Mouse (Mus musculus) layer of hippocampus, postnatal 10 days (tissue): ENCODE results near the gene Pgbd1. TPM values are rescaled to one million over a fixed set of nuclear protein-coding genes. Genes with fewer than 3 reads are reported as not detected.
A peak's percentile ranks its signal among the peaks of the same experiment; 100 is the strongest.
"Not testable (repeated sequence)": the region's sequence is repeated elsewhere in the genome, so short reads cannot be mapped to it uniquely, and the experiment has no call there.

Experiments used
- DNase-seq, 2 experiments: peaks; one replicate each; pipeline ENCODE4 v3.0.0; 2021; ENCODE audit warnings: low spot score in 2 of 2
- long read RNA-seq: library from polyadenylated mRNA; stranded (forward); transcript quantifications from one replicate; pipeline ENCODE4 v2.0.0, GENCODE M21; 2023
- total RNA-seq, 2 experiments: library from RNA; stranded (reverse); gene quantifications; 2 replicates each; pipeline ENCODE4 v1.2.3; 2021

The Pgbd1 gene
- total RNA-seq = 1 to 10 TPM; 1.4 to 1.7 TPM
- long read RNA-seq = 0 reads

DNA sequence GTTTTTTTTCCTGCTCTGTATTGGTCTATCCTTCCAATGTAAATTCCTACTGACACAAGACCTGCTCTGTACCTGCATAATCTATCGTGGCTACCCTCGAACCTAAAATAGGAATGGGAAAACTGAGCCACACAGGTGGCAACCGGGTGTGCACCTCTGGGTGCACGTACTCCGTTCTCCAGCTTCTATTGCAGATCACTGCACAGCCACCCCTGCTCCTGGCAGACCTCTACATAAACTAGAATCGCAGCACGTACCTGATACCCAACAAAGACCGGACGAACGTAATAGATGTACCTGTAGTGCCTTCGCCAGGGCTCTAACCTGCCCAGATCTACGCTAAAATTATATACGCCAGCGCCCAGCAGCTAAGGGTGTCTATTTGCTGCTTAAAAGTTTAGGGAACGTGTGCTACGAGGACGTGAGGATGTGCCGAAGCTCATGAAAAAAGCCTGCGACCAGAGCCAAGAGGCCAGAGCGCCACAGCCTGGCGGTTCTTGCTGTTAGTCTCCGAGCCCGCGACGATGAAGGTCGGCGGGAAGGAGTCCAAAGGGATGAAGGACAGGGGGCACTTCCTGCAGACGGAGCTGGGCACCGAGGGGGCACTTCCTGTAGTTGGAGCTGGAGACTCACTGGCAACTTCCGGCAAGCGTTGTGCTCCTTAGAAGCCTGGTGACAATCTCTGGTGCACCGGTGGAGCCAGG lies at the start of gene Pgbd1:
Gene Pgbd1 (minus strand): TSS at position 556 of the 704 bp plus-strand sequence.
- DNase-seq = peak; percentile 68 to 78

DNA sequence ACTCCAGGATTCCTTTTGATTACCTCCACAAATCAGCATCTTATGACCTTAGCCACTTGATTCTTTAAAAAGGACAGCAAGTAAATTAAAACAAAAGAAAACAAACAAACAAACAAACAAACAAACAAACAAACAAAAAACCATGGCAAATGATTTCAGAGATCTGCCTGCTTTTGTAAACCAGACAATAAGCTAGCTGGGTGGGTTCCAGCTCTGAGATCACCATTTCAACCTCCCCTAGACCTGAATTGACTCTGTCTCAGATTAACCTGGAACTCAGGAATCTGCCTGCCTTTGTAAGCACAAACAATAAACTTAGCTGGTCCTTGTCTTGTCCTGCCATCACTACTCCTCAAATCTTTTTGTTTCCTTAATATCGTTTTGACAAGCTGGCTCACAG lies 46.0 kb upstream of the Pgbd1 start:
- DNase-seq = no peak

DNA sequence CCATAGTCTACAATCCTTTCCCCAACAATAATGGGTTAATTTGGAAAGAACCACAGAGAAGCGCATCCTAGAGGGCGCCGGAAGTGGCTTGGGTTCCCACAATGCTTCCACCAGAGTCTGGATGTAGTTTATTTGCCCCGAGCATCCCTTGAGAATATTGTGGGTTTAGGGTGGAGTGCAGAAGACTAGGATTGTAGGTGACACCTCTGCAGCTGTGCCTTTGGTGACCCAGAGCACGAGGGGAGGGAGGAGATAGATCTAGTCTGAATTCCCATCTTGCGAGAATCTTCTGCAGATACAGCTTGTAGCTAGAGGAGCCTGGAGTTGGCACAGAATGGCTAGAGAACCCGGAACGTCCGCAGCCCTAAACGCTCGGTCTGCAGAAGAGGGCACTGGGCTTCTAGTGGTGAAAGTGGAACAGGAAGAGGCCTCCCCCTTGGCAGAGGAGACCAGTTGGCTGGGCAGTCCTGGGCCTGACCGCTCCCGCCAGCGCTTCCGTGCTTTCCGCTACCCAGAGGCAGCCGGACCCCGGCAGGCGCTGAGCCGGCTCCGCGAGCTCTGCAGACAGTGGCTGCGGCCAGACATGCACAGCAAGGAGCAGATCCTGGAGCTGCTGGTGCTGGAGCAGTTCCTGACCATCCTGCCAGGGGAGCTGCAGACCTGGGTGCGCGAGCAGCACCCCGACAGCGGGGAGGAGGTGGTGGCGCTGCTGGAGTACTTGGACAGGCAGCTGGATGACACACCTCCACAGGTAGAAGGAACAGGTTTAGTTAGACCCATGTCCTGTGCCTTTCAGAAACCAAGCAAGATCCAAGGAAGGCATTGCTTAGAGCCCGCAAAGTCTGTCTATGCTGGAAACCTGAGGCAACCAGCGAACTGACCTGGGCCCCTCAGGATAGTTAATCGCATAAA lies 38.2 kb upstream of the Pgbd1 start, which contains the start of the genes Zkscan4 and Gm10065:
Gene Zkscan4 (plus strand): TSS at position 149 of the 912 bp plus-strand sequence.
Gene Gm10065 (minus strand): TSS at position 683 of the 912 bp plus-strand sequence.
- peak; percentile 72 to 81 for DNase-seq

DNA sequence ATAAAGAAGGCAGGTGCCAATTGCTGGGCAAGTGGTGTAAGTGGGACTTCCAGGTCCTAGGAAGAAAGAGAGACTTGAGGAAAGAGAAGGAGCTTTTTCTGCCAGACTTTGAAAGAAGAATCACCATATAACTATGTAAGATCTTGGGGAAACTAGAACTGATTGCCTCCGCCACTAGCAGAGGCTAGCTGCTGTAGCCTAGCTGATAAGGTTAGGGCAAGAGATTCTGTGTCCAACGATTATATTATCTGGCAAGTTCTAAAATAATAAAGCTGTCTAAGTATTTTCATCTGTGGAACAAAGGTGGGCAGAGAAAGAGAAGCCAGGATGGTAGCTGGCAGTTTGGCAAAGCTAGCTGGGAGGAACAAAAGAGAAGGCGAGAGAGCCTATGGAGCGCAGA lies 31.6 kb upstream of the Pgbd1 start:
- no peak for DNase-seq

DNA sequence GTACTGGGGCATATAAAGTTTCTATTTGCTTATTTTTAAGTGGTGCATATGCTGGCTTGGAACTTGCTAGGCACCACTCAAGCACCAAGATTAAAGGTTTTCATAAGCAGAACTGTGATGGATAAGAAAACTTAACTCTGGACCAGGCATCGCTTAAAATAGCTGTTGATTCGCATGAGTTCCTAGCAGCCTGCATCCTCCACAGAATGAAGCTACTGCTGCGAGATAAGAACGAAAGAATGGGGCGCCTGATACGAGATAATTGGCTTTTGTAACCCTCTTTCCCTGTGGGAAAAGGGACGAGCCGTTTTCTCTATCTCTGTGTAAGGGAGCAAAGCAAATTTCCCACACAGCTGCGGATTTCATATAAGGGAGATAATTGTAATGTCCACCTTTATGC lies 28.2 kb upstream of the Pgbd1 start:
- no peak for DNase-seq

DNA sequence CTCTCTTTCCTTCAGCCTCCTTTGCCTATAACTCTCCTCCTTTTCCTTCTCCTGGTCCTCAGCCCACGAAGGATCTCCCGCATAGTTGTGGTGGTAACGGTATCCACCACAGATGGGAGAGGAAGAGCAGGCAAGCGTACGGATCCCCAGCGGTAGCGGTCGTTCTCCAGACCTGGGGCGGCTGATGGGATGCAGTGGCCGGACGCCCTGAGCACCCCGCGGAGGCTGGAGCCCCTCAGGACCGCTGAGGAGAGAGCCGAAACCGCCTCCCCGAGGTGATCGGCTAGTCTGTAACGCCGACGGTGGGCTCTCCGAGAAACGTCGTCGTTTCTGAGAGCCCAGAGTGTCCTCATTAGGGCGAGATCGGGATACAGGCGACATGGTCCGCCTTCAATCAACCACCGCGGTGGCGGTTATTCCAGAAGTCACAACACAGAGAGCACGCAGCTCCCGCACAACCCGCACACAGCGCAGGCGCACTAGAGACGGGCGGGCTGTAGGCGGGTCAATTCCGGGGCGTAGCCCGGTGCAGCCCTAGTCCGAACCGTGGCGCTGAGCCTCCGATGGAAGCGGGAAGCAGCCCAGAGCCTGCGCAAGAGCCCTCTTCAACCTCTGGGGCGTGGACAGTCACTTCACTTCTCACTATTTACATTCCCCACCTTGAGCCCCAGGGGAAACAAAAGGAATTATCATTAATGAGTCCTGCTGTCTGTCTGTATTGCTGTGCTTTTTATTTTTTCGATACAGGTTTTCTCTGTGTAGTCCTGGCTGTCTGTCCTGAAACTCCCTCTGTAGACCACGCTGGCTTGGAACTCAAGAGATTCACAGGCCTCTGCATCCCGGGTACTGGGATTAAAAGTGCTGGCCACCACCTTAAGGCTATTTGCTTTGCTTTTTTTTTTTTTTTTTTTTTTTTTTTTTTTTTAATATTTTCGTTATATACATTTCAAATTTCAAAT lies 27.5 kb upstream of the Pgbd1 start, which contains the start of gene Nkapl:
Gene Nkapl (minus strand): TSS at position 449 of the 959 bp plus-strand sequence.
- peak; percentile 60 to 75 for DNase-seq

DNA sequence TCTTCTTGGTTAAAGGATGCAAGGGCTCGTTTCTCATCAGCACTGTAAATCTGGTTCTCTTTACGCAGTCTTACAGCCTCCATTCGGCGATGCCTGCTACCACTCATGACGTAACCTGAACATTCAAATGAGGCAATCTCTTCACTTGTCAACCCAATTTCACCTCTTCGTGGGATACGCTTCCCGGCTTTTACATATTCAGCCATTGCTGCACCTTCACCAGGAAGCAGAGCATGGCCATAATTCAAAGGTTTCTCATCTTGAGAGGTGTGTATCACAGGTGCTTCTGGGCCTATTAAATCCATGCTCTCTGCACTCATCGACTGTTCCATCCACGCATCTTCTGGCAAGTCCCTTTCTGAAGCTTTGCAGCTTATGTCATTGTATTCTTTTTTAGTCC lies 26.5 kb upstream of the Pgbd1 start:
- no peak for DNase-seq

DNA sequence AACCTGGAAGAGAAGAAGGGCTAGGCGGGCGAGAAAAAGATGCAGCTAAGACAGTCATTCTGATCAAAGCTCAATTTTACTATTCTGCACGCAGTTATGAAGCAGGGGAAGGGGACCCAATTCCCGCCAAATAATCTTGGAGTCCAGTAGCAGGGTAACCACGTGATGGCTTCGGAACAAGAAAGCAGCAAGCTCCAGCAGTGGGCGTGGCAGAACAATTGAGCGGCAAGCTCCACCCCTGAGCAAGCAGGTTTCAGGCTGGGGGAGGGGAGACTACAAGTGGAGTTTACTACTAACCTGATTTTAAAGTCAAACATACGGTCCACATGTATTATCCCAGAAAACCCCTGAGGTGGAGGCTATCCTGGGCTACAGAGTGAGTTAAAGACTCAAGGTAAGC lies 21.7 kb upstream of the Pgbd1 start:
- DNase-seq = not testable (repeated sequence)

DNA sequence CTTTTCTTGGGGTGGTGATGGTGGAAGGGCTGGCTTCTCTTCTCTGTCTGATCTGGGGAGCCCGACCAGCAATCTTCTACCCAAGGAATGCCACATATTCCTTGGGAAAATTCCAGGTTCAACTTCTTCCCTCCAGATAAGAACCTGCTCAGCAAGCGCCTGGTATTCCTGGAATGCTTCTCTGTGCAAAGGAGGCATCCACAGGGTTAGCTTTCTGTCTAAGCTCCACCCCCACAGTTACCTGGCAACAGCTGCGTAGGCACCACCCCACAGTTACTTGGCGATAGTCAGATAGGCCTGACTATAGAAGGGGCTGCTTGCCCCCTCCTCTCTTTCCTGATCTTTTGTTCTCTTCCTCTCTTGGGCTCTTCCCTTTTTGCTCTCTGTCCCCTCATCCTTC lies 15.5 kb upstream of the Pgbd1 start:
- no peak for DNase-seq

DNA sequence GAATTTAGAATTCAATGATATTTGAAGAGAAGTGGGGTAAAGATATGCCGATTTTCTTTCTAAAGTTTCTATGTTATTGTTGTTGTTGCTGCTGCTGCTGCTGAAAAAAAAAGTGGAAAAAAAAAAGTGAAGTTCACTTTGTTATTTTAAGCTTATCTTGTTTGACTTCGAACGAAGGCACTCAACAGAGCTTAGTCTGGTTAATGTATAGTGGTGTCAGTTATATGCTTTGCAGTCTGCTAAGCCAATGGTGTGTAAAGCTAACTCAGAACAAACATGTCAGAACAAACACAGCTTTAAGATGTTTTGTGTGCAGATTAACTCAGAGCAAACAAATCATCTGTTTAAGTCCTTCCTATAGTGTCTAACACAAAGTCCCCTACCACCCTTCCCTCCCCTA lies 13.3 kb upstream of the Pgbd1 start:
- no peak for DNase-seq

DNA sequence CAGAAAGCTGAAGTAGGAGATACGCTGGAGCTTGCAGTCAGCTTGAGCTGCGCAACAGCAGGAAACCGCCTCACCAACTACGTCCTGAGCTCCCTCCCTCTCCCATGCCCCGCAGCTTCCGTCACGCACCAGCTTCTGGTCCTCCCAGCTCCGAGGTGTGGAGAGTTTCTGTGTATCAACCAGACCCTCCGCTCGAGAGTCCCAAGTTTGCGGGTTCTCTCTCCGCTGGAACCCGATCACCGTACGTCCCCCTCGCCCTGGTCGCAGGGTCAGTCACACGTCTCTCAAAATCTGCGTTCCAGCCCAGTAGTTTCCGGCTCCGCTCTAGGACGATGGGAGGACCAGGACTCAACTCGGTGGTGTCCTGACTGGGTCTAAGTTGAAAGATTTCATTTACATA lies 12.6 kb upstream of the Pgbd1 start, which contains the start of gene Zscan26:
Gene Zscan26 (minus strand): TSS at position 282 of the 400 bp plus-strand sequence.
- DNase-seq = peak; percentile 73 to 82

DNA sequence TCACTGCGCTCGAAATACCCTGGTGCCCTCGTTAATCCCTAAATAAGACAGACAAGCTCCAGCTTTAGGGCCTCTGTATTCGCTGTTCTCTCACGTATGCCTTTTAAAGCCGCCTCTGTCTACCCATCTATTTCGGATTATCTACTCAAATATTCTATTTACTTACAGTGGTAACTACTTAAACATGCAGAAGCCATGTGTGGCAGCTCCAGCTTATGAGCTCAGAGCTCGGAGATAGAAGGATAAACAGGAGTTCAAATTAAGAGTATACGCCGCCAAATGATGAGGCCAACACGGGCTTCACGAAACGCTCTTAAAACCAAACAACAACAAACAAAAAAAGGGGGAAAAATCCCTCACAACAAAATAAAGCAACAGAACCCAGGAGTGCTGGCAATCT lies 12.2 kb upstream of the Pgbd1 start:
- DNase-seq = no peak

DNA sequence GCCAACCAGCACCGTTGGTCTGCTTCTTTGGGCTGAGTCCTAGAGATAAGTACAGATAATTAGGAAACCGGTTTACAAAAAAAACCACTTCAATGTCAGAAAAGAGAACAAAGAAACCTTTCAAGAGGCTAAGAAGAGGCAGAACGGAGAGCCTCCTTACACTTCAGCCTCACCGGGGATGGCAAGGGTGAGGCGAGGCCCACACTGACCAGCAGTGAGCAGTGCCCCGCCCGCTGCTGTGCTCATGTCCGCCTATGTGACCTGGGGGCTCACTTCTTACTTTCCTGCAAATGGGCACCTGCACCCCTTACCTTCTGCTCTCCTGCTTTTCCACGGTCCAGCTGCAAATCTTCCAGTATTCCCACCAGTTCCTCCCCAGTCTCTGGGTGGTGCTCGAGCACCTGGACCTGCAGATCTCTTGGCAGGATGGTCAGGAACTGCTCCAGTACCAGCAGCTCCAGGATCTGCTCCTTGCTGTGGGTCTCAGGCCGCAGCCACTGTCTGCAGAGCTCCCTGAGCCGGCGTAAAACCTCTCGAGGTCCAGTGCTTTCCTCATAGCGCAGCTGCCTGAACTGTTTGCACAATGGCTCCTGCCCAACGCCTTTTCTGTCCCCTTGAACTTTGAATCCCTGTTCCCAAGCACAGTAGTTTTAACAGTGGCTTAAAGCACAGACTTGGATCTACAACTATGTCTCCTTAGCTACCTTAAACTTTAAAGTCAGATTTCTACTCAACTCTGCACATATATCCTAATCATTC lies 7.2 kb upstream of the Pgbd1 start:
- no peak for DNase-seq

DNA sequence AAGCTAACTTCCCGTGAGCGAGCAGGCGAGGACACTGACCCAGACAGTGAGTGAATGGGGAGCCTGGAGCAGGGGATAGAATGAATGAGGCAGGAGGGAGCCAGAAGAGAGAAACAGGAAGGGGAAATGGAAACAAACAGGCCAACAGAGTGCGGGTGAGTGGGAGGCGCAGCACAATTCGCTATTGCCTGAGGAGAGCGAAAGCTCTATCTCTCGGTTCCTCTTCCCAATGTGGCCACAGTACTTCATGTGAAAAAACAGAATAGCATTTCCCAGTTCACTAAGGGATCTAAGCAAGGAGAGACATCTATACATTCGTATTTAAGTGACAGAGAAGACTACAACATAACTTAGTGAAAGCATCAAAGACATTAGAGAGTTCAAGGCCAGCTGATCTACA lies 5.9 kb upstream of the Pgbd1 start:
- DNase-seq = no peak

DNA sequence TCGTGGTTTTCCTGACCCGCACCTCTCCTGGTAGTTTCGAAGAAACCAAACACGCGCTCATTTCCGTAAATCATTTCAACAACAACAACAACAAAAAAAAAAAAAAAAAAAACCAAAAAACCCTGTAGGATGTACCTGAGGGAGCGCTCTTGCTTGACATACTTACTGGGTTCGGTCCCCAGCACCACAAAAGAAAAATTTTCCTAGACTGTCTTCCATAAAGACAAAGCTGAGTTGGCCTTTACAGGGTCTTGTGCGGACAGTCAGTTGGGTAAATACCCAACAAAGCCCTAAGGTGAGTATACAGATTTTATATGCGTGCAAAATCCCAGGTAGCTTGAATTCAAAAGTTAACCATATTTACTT lies 332 bp upstream of the Pgbd1 start:
- DNase-seq = no peak

DNA sequence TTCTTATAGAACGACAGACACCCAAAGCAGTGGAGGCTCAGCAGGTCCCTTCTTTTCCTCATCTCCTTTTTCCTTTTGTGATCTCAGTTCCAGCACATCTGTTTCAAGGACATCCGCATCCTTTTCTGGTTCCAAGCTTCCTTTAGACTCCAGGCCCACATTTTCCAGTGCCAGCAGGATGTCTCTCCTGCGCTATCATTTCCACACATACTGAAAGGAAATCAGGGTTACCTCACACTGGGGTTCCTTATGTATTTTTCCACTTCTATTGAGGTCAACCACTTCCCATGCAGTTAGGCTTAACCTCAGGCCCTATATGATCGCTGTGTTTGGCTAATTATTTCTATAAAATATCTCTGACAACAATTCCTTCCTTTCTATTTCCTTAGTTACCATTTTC lies 5.4 kb downstream of the Pgbd1 start:
- no peak for DNase-seq

DNA sequence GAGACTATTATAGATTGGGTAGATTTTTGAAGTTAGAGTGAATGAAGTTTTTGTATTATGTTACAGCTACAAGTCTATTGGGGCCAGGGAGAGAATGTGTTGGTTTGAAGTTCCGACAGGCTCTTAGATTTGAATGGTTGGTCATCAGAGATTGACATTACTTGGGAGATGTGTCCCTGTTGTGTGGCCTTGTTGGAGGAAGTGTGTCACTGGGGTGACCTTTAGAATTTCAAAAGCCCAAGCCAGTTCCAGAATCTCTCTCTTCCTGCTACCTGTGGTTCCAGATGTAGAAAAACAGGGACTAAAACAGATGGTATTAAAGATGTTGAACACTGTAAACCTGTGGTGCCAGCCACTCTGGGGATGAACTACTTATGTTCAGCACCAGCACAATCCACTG lies 13.2 kb downstream of the Pgbd1 start:
- DNase-seq = no peak

DNA sequence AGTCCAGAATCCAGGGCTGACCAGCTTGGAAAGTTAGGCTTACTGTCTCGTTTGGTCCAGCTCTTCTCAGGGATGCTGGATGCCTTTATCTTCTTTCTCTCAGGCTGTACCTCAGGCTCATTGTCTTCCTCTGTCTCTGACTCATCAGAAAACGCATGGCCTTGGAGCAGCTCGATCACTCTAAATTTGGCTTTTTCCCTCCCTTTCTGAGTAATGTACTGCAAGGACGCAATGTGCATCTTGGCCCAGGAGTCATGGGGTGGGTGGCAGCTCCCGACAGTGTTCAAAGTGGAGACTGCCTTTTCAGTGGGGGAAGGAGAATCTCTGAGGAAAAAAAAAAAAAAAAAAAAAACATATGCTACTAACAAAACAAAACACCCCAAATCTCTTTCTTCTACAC lies 17.6 kb downstream of the Pgbd1 start:
- DNase-seq = no peak

DNA sequence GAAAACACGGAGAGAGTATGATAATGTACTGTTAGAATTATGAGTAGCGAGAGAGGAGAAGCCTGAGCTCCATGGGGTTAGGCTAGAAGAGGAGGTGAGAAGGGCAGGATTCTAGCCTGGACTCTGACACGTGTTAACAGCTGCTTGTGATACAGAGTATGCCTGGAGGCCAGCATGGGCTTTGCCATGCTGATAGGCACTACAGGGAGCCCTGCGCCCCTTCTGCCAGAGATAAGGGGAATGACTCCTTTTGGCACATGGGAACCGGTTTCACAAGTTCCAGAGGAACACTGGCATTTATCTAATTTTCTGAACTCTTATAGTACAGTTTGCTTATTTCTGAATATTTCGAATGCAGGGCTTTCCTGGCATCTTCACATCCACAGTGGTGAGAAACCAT lies 22.0 kb downstream of the Pgbd1 start:
- DNase-seq = no peak

DNA sequence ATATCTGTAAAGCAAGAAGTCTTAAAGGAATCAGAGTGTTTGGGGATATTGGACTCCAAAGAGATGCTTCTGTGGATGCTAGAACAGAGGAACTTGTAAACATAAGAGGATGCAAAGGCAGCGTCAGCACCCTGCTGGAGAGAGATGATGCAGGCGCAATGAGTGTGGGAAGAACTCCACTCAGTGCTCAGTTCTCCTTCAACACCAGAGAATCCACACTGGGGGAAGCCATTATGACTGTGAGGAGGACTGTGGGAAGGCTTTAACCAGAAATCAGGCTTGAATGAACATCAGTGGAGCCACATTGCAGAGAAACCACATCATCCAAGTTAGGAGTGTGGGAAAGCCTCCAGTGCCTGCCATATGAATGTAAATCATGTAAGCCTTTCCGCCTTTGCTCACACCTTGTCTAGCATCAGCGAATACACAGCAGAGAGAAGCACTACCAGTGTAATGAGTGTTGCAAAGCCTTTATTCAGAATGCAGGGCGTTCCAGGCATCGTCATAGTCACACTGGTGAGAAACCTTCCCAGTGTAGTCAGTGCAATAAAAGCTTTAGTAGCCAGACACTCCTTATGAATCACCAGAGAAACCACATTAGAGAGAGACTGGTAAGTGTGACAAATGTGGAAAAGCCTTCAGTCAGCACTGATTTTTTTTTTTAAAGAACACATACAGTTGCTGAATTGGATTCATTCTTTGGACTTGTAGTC lies 23.4 kb downstream of the Pgbd1 start:
- DNase-seq = no peak
